Mouse (Mus musculus): ENCODE results near the gene Scarb2.
"Not testable (repeated sequence)": the region's sequence is repeated elsewhere in the genome, so short reads cannot be mapped to it uniquely, and the experiment has no call there.

Scarb2 gene

DNA sequence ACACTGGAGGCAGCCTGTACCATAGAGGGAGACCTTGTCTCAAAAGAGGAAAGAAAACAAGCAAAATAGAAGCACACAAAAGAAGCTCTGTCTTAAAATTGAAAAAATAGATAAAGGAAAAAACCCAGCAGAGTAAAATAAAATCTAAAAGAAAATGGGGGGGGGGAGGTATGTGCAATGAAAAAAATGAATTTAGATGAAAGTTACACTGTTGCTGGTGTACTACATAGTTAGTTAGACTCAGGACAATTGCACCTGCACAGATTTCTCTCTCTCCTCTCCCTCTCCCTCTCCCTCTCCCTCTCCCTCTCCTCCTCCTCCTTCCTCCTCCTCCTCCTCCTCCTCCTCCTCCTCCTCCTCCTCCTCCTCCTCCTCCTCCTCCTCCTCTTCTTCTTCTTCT lies at the start of gene Scarb2:
Gene Scarb2, minus strand, starts transcription at position 101 of the 400 bp plus-strand sequence.
- no peak for DNase-seq

DNA sequence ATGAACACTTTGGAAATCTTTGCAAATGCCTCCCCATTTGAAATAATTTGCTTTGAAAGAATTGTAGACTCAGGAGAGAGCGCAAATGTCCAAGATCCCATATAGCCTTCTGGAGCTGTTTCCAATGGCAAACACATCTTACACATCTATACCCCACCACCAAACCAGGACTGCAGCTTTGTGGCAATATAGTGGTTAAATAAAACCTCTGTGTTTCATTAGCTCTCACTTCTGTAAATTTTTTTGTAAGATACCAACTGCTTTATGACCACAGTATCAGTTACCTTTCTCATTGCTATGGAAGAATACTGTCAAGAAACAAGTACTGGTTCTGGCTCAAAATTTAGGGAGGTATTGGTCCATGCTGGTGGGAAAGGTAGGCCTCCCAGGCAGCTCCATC lies 49.3 kb upstream of the Scarb2 start:
- no peak for DNase-seq

DNA sequence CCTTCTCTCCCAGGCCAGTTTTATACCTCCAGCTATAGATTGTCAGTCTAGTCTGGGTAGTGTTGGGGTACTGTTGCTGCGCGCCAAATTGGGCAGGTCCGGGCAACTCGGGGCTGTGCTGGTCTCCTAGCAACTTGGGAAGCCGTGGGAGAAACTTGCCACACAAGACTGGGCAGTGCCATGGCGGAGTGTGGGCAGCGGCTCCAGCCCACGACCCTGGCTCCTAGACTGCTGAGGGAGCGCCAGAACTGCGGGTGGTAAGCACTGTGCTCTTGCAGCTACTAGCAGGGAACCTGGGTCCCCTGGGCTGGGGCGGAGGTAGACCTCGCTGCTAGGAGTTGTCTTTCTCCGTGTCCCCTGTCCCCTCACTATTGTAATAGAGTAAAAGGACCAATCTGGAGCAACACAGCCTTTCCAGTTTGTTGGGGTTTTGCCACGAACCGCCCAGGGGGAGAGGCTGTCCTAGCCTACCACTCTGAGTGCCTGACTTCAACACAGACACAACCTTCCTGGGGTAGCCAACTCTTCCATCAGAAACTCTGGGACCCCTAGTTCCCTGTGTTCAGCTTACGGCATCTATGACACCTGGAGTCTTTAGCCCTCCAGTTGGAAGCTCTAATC lies 48.4 kb upstream of the Scarb2 start, which contains the start of gene Fam47e:
Gene Fam47e, plus strand, starts transcription at position 179 of the 621 bp plus-strand sequence.
- peak; percentile 75 for DNase-seq

DNA sequence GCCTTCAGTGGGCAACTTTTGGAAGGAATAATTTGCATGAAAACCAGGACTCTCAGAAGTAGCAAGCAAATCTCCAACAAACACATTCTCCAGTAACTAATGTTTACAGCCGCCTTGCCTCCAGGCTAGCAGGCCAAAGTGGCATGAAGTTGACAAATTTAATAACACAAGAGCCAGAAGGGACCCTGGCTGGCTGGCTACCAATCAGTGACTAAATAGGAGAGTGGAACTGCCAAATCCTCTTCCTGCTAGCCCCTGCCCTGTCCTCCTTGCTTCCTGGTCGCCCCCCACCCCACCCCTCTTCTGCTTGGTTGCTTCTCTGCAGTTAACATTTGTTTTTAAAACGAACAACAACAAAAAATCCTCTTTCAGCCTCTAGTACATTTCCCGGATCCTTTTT lies 47.8 kb upstream of the Scarb2 start:
- DNase-seq, result peak; percentile 19

DNA sequence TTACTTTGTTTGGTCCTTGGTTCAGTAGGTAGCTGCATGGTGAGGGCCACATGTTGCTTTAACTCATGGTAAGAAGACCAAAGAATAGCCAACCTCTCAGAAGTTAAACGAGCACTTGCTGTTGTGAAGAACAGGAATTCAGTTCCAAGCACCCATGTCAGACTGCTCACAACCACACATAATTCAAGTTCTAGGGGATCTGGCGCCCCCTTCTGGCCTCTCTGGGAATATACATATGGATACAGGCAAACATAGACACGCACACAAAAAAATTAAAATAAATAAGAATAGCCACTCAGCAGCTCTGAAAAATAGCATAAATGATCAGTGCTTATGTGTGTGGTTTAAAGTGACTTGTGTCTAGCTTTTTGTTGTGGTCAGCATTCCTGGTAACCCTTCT lies 47.3 kb upstream of the Scarb2 start:
- DNase-seq, result no peak

DNA sequence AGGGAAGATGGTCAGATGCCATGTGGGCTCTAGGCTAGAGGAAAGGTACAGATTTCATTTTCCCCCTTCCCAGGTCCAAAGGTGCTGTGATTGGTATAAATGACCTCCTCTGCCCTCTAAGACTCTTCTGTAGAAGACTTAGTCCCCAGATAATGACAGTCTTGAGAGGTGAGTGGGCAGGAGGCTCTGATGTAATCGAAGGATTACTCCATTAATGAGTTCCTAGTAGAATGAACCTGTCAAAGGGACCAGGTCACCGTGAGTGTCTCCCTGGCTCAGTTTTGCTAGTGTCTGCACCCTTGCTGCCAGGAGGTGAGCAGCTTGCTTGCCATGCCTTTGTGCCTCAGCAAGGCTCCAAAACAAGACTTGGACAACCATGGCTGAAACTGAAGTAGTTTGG lies 46.0 kb upstream of the Scarb2 start:
- peak; percentile 23 for DNase-seq

DNA sequence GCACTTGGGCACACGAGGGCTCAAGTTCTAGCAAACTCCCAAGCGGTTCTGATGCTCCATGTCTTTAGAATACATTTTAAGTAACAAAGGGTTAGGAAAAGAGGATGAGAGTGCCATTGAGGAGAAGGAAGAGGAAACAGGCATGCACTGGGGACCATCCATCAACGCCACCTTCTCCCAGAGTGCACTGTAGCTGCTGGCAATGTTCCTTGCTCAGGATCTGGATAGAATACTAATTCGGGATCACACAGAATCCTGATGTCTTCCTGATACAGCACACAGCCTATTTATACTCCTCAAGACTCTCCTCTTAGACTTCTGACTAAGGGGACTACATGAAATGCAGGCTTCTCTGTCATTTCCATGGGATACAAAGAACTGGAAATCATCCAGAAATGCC lies 33.1 kb upstream of the Scarb2 start:
- peak; percentile 33 for DNase-seq

DNA sequence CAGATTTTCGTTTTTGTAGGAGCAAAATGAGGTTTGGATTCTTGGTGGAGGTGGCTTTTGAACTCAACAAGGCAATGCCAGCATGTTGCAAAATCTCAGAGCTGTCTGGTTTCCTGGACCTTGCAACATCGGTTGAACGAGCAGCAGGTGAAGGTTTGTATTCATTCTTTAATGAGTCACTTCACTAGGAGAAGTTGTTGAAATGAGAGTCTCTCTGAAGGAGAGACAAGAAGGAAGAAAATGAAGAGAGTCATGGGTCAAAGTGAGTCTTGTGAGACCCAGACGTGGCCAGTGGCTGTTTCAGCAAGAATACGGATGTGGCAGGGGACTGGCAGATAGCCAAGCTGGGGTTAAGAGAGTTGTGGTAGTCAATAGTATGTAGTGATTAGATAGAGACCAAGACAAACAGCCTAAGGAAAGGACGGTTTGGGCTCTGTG lies 18.2 kb upstream of the Scarb2 start:
- DNase-seq, result peak; percentile 89

DNA sequence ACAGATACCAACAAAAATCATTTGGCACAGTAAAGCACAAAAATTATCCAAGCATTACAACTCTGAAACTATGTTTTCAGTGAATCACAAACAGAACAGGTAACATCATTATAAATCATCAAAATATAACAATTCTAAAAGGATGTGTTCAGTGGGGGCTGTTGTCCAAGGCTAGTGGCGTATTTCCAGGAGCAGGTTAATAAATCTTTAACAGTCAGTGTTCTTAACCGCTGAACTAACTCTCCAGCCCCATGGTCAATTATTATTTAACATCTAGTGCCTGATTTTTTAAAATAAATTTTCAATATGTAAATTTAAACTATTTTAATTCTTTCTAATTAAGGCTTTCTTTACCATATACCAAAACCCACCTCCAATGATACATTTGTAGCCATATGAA lies 14.5 kb upstream of the Scarb2 start:
- DNase-seq, result not testable (repeated sequence)

DNA sequence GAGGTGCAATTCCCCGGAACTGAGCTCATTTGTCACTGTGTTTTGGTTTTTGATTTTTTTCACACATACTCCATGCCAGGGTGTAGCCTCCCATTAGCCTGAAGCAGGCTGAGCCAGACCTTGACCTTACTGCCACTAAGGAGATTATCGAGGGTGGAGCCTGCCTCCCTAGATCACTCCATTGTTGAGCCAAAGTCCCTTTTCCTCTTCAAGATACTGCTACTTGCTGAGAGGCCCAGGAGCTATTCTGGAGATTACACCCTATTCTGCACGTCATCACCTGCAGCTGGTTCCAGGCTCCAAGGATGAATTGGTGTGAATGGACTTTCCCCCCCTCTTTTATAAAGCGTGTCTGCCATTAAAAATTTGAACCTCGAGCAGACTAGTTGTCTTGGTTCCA lies 5.4 kb upstream of the Scarb2 start:
- no peak for DNase-seq

DNA sequence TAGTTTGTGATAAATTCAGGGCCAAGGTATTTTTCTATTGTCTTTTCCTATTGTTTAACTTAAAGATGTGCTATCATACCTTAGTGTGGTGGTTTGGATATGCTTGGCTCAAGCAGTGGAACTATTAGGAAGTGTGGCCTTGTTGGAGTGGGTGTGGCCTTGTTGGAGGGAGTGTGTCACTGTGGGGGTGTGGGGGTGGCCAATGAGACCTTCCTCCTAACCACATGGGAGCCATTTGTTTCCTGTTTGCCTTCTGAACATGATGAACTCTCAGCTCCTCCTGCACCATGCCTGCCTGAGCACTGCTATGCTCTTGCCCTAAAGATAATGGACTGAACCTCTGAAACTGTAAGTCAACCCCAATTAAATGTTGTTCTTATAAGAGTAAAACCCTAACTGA lies 4.6 kb upstream of the Scarb2 start:
- peak; percentile 94 for DNase-seq

DNA sequence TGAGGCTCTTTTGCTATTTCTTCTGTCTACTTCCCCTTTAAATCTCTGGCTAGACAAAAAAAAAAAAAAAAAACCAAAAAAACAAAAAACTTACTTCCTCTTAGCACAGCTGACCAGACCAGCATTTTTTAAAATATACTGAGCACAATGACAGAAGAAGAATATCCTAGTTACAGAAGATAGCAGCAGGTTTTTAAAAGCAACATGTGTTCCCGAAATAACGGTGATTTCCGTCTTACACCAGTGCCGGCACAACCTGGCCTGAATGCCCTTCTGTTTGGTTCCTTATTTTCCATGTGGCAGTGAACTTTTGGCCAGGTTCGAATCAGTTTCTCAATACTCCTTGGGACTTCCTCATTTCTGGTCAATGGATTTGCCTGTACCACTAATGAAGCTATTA lies 2.2 kb upstream of the Scarb2 start:
- no peak for DNase-seq

DNA sequence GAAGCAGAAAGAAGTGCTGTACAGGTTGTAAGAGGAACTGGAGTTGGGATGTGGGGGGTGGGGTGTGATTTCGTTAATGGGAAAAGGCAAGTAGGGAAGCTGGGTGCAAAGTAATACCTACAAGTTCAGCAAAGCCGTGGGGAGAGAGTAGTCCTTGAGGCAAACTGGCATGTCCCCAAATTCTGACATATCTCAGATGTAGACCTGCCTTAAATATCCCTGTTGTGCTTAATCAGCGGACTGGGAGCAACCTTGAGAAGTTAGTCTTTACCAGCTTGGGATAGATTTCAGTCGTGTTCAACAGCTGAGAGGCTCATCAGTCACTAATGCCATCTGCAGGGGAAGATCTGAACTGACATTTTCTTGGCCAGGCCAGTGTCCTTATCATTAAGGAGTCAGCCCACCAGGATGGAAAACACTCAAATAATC lies 318 bp downstream of the Scarb2 start:
- peak; percentile 93 for DNase-seq

DNA sequence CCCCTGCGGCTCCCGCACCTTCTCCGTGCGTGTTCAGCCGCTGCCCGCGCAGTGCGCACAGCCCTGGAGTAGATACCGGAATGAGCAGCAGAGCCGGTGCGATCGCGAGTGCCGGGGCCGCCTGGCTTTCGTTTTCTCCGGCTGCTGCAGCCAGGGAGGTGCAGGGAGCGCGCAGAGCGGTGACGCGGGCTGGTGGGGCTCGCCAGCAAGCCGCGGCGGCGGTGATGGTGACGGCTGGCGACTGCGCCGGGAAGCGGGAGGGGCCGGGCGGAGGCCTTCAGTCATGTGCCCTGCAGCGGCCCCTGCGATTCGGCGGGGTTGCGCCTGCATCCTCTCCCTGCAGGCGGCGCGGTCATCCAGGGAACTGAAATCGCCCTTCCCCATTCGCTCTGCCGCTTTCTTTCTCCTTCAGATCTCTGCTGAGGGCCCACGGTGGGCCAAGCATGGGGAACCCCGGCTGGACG lies 1.2 kb downstream of the Scarb2 start:
- peak; percentile 100 for DNase-seq

DNA sequence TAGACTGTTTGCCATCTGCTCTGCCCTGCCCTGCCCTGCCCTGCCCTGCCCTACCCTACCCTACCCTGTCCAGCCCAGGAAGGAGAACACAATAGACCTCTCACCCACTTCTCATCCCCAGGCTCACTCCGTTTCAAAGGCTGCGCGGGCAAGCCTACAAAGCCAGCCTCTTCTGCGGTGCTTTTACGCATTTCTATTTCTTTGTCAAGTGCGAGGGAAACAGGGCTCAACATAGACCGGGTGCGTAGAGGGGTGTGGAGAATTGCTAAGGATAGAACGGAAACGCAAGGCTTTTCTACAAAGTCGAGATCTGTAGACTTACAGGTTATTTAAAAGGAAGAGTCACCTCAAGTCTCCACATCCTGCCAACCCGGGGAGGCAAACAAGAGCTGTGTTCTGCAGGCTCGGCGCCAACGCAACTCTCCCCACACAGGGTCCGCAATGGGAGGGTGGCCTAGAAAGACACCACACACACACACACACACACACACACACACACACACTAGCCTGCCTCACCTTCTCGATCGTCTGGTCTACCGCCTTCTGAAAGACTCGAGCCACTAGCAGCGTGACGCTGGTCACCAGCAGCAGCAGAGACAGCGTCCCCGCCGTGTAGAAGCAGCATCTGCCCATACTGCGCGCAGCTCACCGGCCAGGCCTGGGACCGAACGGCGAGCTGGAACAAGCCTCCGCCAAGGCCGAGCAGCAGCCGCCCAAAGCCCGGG lies 1.8 kb downstream of the Scarb2 start:
- DNase-seq, result peak; percentile 96

DNA sequence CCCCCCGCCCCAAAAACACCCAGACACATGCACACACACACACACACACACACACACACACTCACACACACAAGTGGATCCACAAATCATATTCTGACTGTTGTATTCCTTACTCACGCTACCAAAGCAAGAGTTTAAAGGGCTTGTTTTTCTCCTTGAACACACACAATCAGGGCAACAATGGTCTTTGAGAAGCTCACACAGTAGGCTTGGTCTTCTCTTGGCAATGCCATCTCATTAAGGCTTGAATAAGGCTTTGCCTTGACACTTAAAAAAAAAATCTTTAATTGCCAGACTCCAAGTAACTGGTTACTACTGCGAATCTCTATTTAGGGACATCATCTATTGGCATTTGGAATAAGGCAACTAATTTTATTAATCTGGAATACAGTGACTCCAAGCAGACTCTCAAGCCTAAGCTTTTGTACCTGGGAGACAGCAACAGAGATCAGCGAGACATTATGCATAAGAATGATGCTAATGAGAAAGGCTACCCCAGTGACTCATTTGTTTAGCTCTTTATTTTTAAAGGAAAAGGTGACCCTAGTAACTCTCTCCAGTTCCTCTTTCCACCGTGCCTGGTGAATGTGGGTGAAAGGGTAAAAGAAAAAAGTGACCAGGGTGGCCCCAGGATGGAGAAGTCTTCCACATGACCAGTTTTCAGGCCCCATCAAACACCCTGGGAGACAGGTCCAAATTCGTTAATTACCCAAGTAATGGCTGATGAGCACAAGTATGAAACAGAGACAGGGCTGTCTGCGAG lies 2.6 kb downstream of the Scarb2 start:
- peak; percentile 91 for DNase-seq

DNA sequence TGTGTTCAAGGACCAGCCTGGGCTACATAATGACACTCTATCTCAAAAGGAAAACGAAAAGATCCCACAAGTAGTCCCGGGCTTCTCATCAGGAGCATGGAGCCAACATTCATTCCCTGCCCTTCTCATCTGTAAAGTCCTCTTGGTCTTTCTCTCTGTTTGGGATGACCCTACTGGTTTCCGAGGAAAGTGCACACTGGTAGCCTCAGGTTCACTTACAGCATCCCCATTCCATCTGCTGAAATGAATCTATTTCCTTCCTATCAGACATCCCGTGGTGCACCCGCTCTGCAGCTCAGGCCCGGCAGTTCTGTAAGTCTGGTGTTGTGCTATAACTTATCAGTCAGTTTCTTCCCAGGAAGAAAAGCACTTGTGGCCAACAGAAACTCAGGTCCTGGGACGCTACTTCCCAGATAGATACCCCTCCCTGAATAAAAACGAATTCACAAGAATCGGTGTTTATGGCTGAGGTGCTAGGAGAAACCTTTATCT lies 3.2 kb downstream of the Scarb2 start:
- peak; percentile 91 for DNase-seq

DNA sequence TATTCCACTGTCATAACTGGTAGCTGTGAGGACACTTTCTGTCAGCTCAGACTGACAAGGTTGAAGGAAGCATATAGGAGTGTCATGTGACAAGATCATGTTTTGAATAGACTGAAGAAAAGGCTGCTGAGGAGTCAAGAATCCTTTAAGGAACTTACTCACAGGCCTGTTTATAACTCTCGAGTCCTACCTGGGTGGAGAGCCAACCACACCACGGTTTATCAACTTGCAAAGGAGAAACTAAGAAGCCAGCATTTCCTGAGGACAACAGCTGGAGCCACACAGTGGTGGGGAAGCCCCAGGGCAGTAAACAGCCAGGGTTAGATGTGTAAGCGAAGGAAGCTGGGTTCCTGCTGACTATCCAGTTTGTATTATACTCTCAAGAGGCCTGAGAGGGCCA lies 7.3 kb downstream of the Scarb2 start:
- DNase-seq, result peak; percentile 91

DNA sequence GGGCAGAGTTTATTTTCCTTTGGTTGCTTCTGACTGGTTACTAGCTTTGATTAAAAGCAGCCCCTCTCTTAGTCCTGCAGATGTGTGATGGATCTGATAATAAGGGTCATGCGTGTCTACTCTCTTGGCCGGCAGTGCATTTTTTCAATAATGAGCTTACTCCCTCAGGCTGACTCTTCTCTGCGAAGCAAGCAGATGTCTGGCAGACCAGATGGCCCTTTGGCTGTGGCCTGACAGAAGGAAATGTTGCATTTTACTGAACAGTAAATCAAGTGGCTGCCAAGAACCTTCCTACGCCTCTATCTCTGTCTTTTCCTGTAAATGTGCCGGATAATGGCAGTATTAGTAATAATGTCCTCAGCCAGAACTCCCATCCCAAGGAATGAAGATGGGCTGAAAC lies 8.0 kb downstream of the Scarb2 start:
- DNase-seq, result peak; percentile 98

DNA sequence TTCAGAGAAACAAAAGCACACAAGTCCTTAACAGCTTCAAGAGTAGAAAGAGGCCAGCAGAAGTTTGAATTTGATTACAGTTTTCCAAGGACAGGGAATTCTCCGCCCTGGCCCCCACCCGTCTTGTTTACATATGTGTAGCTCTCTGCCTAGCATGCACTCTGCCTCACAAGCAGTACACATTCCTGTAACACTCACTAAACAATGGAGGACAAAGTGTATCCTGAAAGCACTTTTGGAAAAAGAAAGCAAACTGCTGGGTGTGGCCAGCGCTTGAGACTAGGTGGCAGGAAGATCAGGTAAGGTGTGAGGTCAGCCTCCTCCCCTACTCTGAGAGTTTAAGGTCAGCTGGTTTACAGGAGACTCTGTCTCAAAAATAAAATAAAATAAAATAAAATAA lies 8.4 kb downstream of the Scarb2 start:
- peak; percentile 89 for DNase-seq

DNA sequence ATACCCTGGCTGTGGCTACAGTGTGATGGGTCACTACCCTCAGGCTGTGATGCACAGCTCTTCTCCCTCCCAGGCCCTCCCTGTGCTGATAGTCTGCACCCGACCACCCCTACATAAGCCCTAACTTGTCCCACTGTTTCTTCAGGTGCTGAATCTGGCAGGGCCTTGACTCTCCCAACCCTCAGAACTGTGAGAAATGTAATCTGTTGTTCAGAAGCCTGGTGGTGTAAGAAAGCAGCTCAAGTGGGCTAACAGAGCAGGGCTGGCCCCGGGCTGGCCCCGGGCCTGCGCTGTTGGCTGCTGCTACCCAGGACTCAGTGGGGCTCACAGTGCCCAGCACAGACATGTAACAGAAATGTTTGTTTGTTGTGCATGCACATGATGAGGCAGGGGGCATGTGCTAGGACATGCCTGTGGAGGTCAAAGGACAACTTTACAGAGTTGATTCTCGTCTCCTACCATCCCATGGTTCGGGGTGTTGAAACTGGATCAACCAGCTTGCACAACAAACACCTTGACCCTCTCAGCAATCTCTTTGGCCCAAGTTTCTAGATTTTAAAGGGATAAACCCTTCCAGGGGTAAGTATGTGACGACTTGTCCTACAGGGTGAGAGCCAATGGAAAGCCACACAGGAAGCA lies 10.7 kb downstream of the Scarb2 start:
- peak; percentile 83 for DNase-seq

DNA sequence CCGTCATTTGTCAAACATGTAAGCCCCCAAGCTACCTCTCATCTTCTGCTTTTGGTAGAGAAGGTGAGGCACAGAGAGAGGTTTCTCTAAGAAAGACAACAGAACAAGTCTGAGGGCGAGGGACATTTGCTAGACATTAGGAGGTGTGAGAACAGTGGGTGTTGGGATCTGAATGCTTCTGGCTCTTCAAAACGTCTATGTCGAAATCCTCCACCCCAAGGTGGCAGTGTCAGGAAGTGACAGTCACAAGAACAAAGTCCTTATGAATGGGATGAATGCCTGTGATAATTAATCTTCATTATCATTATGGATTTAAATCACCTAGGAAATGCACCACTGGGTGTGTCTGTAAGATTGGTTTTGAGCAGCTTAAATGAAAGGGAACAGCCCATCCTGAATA lies 11.3 kb downstream of the Scarb2 start:
- DNase-seq, result peak; percentile 51

DNA sequence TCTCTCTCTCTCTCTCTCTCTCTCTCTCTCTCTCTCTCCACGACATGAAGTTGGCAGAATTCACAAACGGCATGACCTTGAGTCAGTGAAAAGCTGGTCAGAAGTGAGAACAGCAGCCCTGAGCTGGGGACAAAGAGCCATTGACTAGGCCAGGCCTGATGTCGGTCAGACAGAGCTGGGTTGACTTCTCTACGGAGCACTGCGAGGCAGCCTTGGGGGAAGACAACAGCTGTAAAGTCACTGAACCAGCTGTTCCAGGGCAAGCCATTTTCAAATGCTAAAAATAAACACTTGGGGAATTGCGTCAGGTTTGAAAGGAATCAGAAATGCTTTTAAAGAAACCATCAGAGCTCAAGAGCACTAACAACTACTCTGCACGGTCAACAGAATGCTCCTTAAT lies 13.2 kb downstream of the Scarb2 start:
- peak; percentile 97 for DNase-seq
